Mouse (Mus musculus) heart, embryonic 16.5 days (tissue): Measurements from ENCODE around the gene Zbtb20. TPM values are rescaled to one million over a fixed set of nuclear protein-coding genes. Genes with fewer than 3 reads are reported as not detected.

ENCODE experiments used
- ATAC-seq: fragments of 200-750 bp; cut with Nextera tagmentation; replicated peaks from 2 replicates; pipeline ENCODE4 v1.8.0; 2017; ENCODE audit warnings: moderate number of reproducible peaks; ENCODE audit not compliant: insufficient read depth, low FRiP score; ENCODE audit errors: extremely low read depth
- H3K27ac ChIP-seq: fragments of 300-500 bp; sonication (generic); 2 replicates; pipeline ENCODE4 v1.5.1; 2014; ENCODE audit warnings: mild to moderate bottlenecking, low read length, control low read depth, moderate library complexity
- H3K27me3 ChIP-seq: fragments of 300-500 bp; sonication (generic); 2 replicates; pipeline ENCODE4 v1.6.1; 2014; ENCODE audit warnings: low read length, mixed read lengths; ENCODE audit not compliant: control insufficient read depth, insufficient read depth
- H3K36me3 ChIP-seq: fragments of 300-500 bp; sonication (generic); 2 replicates; pipeline ENCODE4 v1.6.1; 2014; ENCODE audit not compliant: control insufficient read depth, insufficient read depth
- H3K4me1 ChIP-seq: fragments of 300-500 bp; sonication (generic); 2 replicates; pipeline ENCODE4 v1.6.1; 2014; ENCODE audit warnings: low read length, mixed read lengths; ENCODE audit not compliant: control insufficient read depth, insufficient read depth
- H3K4me2 ChIP-seq: fragments of 300-500 bp; sonication (generic); 2 replicates; pipeline ENCODE4 v1.6.1; 2014; ENCODE audit warnings: low read depth, mild to moderate bottlenecking, control low read depth, low read length
- H3K4me3 ChIP-seq: fragments of 300-500 bp; sonication (generic); 2 replicates; pipeline ENCODE4 v1.5.1; 2014; ENCODE audit warnings: mild to moderate bottlenecking, control low read depth, low read length
- H3K9ac ChIP-seq: fragments of 300-500 bp; sonication (generic); 2 replicates; pipeline ENCODE4 v1.6.1; 2014; ENCODE audit warnings: low read length, control low read depth
- H3K9me3 ChIP-seq: fragments of 300-500 bp; sonication (generic); replicated peaks from 2 replicates; pipeline ENCODE4 v1.6.1; 2016; ENCODE audit warnings: low read length; ENCODE audit not compliant: control insufficient read depth
- WGBS: fragments of 180-500 bp; shearing (Covaris S2); extraction: QIAGEN DNeasy Blood & Tissue Kit; methylation state at CpG from one replicate; pipeline ENCODE4 v1.1.7; 2014; 5-methylcytosine and 5-hydroxymethylcytosine counted together
- polyA plus RNA-seq: library from polyadenylated mRNA; unstranded; fragments of >200 nt; fragmentation: Nextera tagmentation; extraction: Ambion mirVana; gene quantifications from 2 replicates; pipeline ENCODE4 v1.2.1, GENCODE M21; 2015

The Zbtb20 gene
- polyA plus RNA-seq, 1 experiment from 2014 or later, result 45.2 TPM

- Histone ChIP-seq H3K27me3 (no peaks in the 10 kb centered on the region), H3K4me2 (no peak overlapping the region), H3K9me3 (no peaks in the 10 kb centered on the region), H3K36me3 (no peaks in the 10 kb centered on the region), H3K4me1 (peaks cover 18% of the 10 kb centered on the region), H3K4me3 (no peak overlapping the region), H3K27ac (no peak overlapping the region), H3K9ac (no peak overlapping the region)
- ATAC-seq, result no peak
- WGBS, result 85% methylated on average over 5 of the region's 5 CpGs
Observed at GRCm38 (mm10) chr16:43448141-43448981, 572.7 kb downstream of the Zbtb20 start.

- no peaks in the 10 kb centered on the region for H3K27me3 ChIP-seq
- H3K9ac ChIP-seq, result no peak overlapping the region
- H3K4me1 ChIP-seq, result peaks cover 7% of the 10 kb centered on the region
- ATAC-seq, result no peak
- no peak overlapping the region for H3K4me3 ChIP-seq
- H3K4me2 ChIP-seq, result no peak overlapping the region
- H3K27ac ChIP-seq, result no peak overlapping the region
- no peaks in the 10 kb centered on the region for H3K36me3 ChIP-seq
- no peaks in the 10 kb centered on the region for H3K9me3 ChIP-seq
- 69% methylated on average over 4 of the region's 4 CpGs for WGBS
Observed at GRCm38 (mm10) chr16:43454370-43454934, 578.8 kb downstream of the Zbtb20 start.

- Histone ChIP-seq H3K27ac (peak overlapping the region; percentile 55), H3K4me2 (peak overlapping the region; percentile 23), H3K4me1 (peaks cover 7% of the 10 kb centered on the region), H3K9ac (no peak overlapping the region), H3K9me3 (no peaks in the 10 kb centered on the region), H3K36me3 (no peaks in the 10 kb centered on the region), H3K27me3 (no peaks in the 10 kb centered on the region), H3K4me3 (no peak overlapping the region)
- WGBS, result 46% methylated on average over 8 of the region's 8 CpGs
- no peak for ATAC-seq
Observed at GRCm38 (mm10) chr16:43456446-43457172, 580.9 kb downstream of the Zbtb20 start.

- Histone ChIP-seq H3K4me3 (no peak overlapping the region), H3K36me3 (no peaks in the 10 kb centered on the region), H3K4me1 (peaks cover 11% of the 10 kb centered on the region), H3K9me3 (no peaks in the 10 kb centered on the region), H3K27me3 (no peaks in the 10 kb centered on the region), H3K9ac (no peak overlapping the region), H3K27ac (no peak overlapping the region), H3K4me2 (no peak overlapping the region)
- no peak for ATAC-seq
- 85% methylated on average over 8 of the region's 8 CpGs for WGBS
Observed at GRCm38 (mm10) chr16:43457814-43458213, 582.1 kb downstream of the Zbtb20 start.

- Histone ChIP-seq H3K27ac (no peak overlapping the region), H3K27me3 (no peaks in the 10 kb centered on the region), H3K4me3 (no peak overlapping the region), H3K4me2 (no peak overlapping the region), H3K9me3 (no peaks in the 10 kb centered on the region), H3K4me1 (peaks cover 12% of the 10 kb centered on the region), H3K36me3 (no peaks in the 10 kb centered on the region), H3K9ac (no peak overlapping the region)
- no peak for ATAC-seq
- WGBS, result 51% methylated on average over 7 of the region's 7 CpGs
Observed at GRCm38 (mm10) chr16:43458726-43459223, 583.1 kb downstream of the Zbtb20 start.

GRCm38 (mm10) chr16:43461745-43462378, 586.2 kb downstream of the Zbtb20 start:
- no peaks in the 10 kb centered on the region for H3K9me3 ChIP-seq
- no peak for ATAC-seq
- no peaks in the 10 kb centered on the region for H3K36me3 ChIP-seq
- H3K27me3 ChIP-seq, result no peaks in the 10 kb centered on the region
- peaks cover 25% of the 10 kb centered on the region for H3K4me1 ChIP-seq
- H3K4me3 ChIP-seq, result no peak overlapping the region
- no peak overlapping the region for H3K27ac ChIP-seq
- H3K4me2 ChIP-seq, result no peak overlapping the region
- H3K9ac ChIP-seq, result no peak overlapping the region
- 78% methylated on average over 3 of the region's 3 CpGs for WGBS

- H3K4me2 ChIP-seq, result no peak overlapping the region
- 65% methylated on average over 11 of the region's 11 CpGs for WGBS
- H3K36me3 ChIP-seq, result no peaks in the 10 kb centered on the region
- H3K9ac ChIP-seq, result no peak overlapping the region
- peaks cover 22% of the 10 kb centered on the region for H3K4me1 ChIP-seq
- H3K27me3 ChIP-seq, result no peaks in the 10 kb centered on the region
- peak overlapping the region; percentile 53 for H3K27ac ChIP-seq
- no peak overlapping the region for H3K4me3 ChIP-seq
- ATAC-seq, result no peak
- H3K9me3 ChIP-seq, result no peaks in the 10 kb centered on the region
Observed at GRCm38 (mm10) chr16:43462470-43463455, 587.1 kb downstream of the Zbtb20 start.
